Comparison of ENCODE assay signal across 9 mouse cellular contexts in genomic region chr14:34819919-34820652, GRCm38 (mm10). TPM values are rescaled to one million over a fixed set of nuclear protein-coding genes. Genes with fewer than 3 reads are reported as not detected.
A peak's percentile ranks its signal among the peaks of the same experiment; 100 is the strongest.
DNase-seq lines count a peak whose midpoint lies in the region; ATAC-seq lines count a peak whose summit lies in the region.
"Had no signal": no experiment of that assay in that cellular context is flagged by ENCODE, and none has a peak within 500 bp of the region (broad histone marks: within the 10 kb centered on the region; RNA-seq: fewer than 3 reads in every experiment).

Gene Grid1, plus strand, starts transcription at chr14:34820108.

- H3K4me2 ChIP-seq in embryonic facial prominence, embryonic 11.5 days (ENCODE audit: low read depth, low read length) = peak within 1 kb of the TSS; percentile 92
- H3K4me2 ChIP-seq in hindbrain, embryonic 16.5 days (ENCODE audit: low read length) = peak within 1 kb of the TSS; percentile 81
- peak within 1 kb of the TSS; percentile 78 for H3K4me2 ChIP-seq in neural tube, embryonic 15.5 days

- peak within 1 kb of the TSS; percentile 51 for H3K9ac ChIP-seq in embryonic facial prominence, embryonic 11.5 days (replicated peaks; ENCODE audit: low read length)
- peak within 1 kb of the TSS; percentile 90 for H3K9ac ChIP-seq in hindbrain, embryonic 16.5 days (ENCODE audit: low read depth, low read length)
- peak within 1 kb of the TSS; percentile 96 for H3K9ac ChIP-seq in neural tube, embryonic 15.5 days (replicated peaks)

- peaks cover 77% of the 10 kb centered on the region for H3K27me3 ChIP-seq in embryonic facial prominence, embryonic 11.5 days (ENCODE audit: control insufficient read depth, insufficient read depth, low read length)
- H3K27me3 ChIP-seq in hindbrain, embryonic 16.5 days (replicated peaks; ENCODE audit: control insufficient read depth, insufficient read depth, low read length) = peaks cover 8% of the 10 kb centered on the region
- peaks cover 97% of the 10 kb centered on the region for H3K27me3 ChIP-seq in limb, embryonic 10.5 days (ENCODE audit: low read depth, poor library complexity, severe bottlenecking)
- peaks cover 32% of the 10 kb centered on the region for H3K27me3 ChIP-seq in neural tube, embryonic 15.5 days (replicated peaks)

- ATAC-seq in embryonic facial prominence, embryonic 11.5 days (replicated peaks; ENCODE audit: insufficient number of reproducible peaks, low FRiP score, low TSS enrichment, low read depth) = peak; percentile 74
- ATAC-seq in hindbrain, embryonic 16.5 days = peak; percentile 60
- peak; percentile 71 for ATAC-seq in neural tube, embryonic 15.5 days (ENCODE audit: low FRiP score)

- H3K4me1 ChIP-seq in embryonic facial prominence, embryonic 11.5 days (ENCODE audit: control insufficient read depth, insufficient read depth, low read length) = peaks cover 3% of the 10 kb centered on the region; the same call in 1 of the 2 replicates
- H3K4me1 ChIP-seq in hindbrain, embryonic 16.5 days (ENCODE audit: control insufficient read depth, insufficient read depth, low read depth, low read length) = peaks cover 24% of the 10 kb centered on the region
- peaks cover 34% of the 10 kb centered on the region for H3K4me1 ChIP-seq in limb, embryonic 10.5 days
- peaks cover 50% of the 10 kb centered on the region for H3K4me1 ChIP-seq in neural tube, embryonic 15.5 days

- H3K9me3 ChIP-seq in embryonic facial prominence, embryonic 11.5 days (replicated peaks; ENCODE audit: control insufficient read depth, low read length) = no peaks in the 10 kb centered on the region
- H3K9me3 ChIP-seq in hindbrain, embryonic 16.5 days (ENCODE audit: control insufficient read depth, low read length) = no peaks in the 10 kb centered on the region
- no peaks in the 10 kb centered on the region for H3K9me3 ChIP-seq in limb, embryonic 10.5 days (replicated peaks)
- H3K9me3 ChIP-seq in neural tube, embryonic 15.5 days (replicated peaks) = no peaks in the 10 kb centered on the region

- H3K4me3 ChIP-seq in embryonic facial prominence, embryonic 11.5 days (ENCODE audit: low read depth, low read length) = peak within 1 kb of the TSS; percentile 54
- peak within 1 kb of the TSS; percentile 82 for H3K4me3 ChIP-seq in hindbrain, embryonic 16.5 days (ENCODE audit: low read length)
- peak within 1 kb of the TSS; percentile 60 for H3K4me3 ChIP-seq in limb, embryonic 10.5 days
- peak within 1 kb of the TSS; percentile 82 for H3K4me3 ChIP-seq in neural tube, embryonic 15.5 days (replicated peaks)

- no peak within 1 kb of the TSS for H3K27ac ChIP-seq in embryonic facial prominence, embryonic 11.5 days (replicated peaks; ENCODE audit: low read depth, low read length)
- H3K27ac ChIP-seq in hindbrain, embryonic 16.5 days (ENCODE audit: low read depth, low read length) = peak within 1 kb of the TSS; percentile 89
- peak within 1 kb of the TSS; percentile 64 for H3K27ac ChIP-seq in limb, embryonic 10.5 days
- peak within 1 kb of the TSS; percentile 90 for H3K27ac ChIP-seq in neural tube, embryonic 15.5 days (replicated peaks)

- no peaks in the 10 kb centered on the region for H3K36me3 ChIP-seq in embryonic facial prominence, embryonic 11.5 days (replicated peaks; ENCODE audit: control insufficient read depth, insufficient read depth, low read depth, low read length)
- no peaks in the 10 kb centered on the region for H3K36me3 ChIP-seq in hindbrain, embryonic 16.5 days (ENCODE audit: control insufficient read depth, insufficient read depth, low read length)
- no peaks in the 10 kb centered on the region for H3K36me3 ChIP-seq in limb, embryonic 10.5 days
- no peaks in the 10 kb centered on the region for H3K36me3 ChIP-seq in neural tube, embryonic 15.5 days

- peak; percentile 9 to 20 for DNase-seq in gastrocnemius, postnatal 4 days (ENCODE audit: low spot score in 2 of 2)
- DNase-seq in gastrocnemius, adult 8-10 months (ENCODE audit: low spot score in 2 of 2) = no peak
- peak; percentile 39 for DNase-seq in ES-CJ7 (ENCODE audit: low read depth, low spot score)
- DNase-seq in embryonic facial prominence, embryonic 11.5 days (ENCODE audit: low spot score) = peak; percentile 40
- peak; percentile 63 for DNase-seq in limb, embryonic 10.5 days (ENCODE audit: low spot score)
- no peak for DNase-seq in thymus, postnatal 14 days

- 0% methylated on average over 77 of the region's 96 CpGs for WGBS in embryonic facial prominence, embryonic 11.5 days
- under 1% methylated on average over 82 of the region's 96 CpGs for WGBS in hindbrain, embryonic 16.5 days
- WGBS in limb, embryonic 10.5 days = 3% methylated on average over 89 of the region's 96 CpGs
- under 1% methylated on average over 75 of the region's 96 CpGs for WGBS in neural tube, embryonic 15.5 days

RNA-seq across cellular contexts. Expression of gene Grid1, which starts in this region (rescaled TPM):
- under 1 TPM; 0.27 to 0.34 TPM for total RNA-seq in gastrocnemius, postnatal 4 days (2021)
- not detected for total RNA-seq in gastrocnemius, adult 8-10 months (2022)
- 0.17 and 0.27 TPM in 2 replicates for polyA plus RNA-seq in embryonic facial prominence, embryonic 11.5 days (2014; fragmentation: Nextera tagmentation; extraction: Ambion mirVana)
- 5.8 and 7.1 TPM in 2 replicates for polyA plus RNA-seq in hindbrain, embryonic 16.5 days (2015; fragmentation: Nextera tagmentation; extraction: Ambion mirVana)
- polyA plus RNA-seq in limb, embryonic 10.5 days (2016; fragmentation: Nextera tagmentation; extraction: Ambion mirVana) = 0.05 and 0.06 TPM in 2 replicates
- 7.2 and 8.3 TPM in 2 replicates for polyA plus RNA-seq in neural tube, embryonic 15.5 days (2015; fragmentation: Nextera tagmentation; extraction: Ambion mirVana)
- total RNA-seq: CH12.LX had no signal

Comparison
In these comparisons a context has a peak if more than half of its experiments do, and no peak if none do; other contexts are left out.
1. Peak in DNase-seq in gastrocnemius, postnatal 4 days; RNA of the gene not detected or under 1 TPM.
2. Peak in DNase-seq, ATAC-seq, H3K4me3 ChIP-seq, H3K9ac ChIP-seq and H3K4me2 ChIP-seq in embryonic facial prominence, embryonic 11.5 days; RNA of the gene not detected or under 1 TPM.
3. Peak in DNase-seq, H3K4me3 ChIP-seq and H3K27ac ChIP-seq in limb, embryonic 10.5 days; RNA of the gene not detected or under 1 TPM.